Mouse (Mus musculus): ENCODE measurements at regions not wholly inside any gene's neighbourhood (a gene's known extent, or its start where the extent isn't known, plus 50 kb on each side); places are given as distances from the start of the nearest gene placed in this dataset.

DNA sequence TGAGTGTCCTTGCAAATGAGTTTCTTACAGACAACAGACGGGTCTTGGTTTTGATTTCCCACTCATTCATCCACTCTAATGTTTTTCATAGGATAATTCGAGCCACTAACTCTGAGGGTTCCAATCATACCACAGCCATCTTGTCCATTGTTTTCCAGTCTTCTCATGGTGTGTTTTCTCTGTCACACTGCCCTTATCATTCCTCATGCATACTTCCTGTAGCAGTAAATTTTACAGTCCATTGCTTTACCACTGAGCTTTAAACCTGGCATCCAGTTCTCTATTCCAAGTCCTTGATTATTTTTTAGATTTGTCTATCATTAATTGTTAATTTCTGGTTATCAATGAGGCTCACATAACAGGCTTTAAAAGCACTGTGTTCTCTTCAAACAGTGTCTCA lies 290.0 kb upstream of the Nrsn1 start:
- DNase-seq (ENCODE audit: low spot score) = no peak

DNA sequence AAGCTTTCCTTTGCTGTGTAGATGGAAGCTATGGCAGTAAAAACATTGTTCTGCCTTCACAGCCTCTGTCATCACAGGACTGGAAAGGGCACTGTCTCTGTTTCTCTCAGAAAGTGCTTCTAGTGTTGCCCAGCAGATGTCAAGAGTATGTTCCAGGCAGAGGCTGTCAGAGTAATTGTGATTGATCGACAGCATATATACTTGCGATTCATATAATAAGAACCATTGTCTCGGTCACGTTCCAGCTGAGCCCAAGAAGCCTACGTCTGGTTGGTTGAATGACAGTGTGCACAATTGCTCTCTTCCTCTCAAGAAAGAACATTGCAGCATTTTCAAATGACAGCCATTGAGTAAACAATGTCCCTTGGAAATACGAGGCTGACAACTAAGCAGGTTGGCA lies 284.7 kb upstream of the Nrsn1 start:
- no peak for DNase-seq (ENCODE audit: low spot score)

DNA sequence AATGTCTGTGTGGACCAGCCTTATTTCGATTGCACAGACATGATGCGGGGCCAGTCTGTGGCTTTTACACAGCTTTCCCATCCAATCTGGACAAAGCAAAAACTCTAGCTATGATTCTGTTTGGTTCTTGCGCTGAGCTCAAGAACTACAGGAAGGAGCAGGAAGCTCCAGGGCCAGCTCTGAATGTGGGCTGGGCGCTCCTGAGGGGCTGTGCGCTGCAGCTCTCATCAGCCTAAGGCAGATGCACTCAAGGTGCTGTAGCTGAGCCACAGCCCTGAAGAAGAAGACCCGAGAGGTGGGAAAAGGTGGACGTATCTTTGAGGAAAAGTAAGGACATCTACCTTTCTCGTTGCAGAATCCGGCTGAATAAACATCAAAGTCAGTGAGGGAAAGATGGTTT lies 278.2 kb upstream of the Nrsn1 start:
- no peak for DNase-seq (ENCODE audit: low spot score)

DNA sequence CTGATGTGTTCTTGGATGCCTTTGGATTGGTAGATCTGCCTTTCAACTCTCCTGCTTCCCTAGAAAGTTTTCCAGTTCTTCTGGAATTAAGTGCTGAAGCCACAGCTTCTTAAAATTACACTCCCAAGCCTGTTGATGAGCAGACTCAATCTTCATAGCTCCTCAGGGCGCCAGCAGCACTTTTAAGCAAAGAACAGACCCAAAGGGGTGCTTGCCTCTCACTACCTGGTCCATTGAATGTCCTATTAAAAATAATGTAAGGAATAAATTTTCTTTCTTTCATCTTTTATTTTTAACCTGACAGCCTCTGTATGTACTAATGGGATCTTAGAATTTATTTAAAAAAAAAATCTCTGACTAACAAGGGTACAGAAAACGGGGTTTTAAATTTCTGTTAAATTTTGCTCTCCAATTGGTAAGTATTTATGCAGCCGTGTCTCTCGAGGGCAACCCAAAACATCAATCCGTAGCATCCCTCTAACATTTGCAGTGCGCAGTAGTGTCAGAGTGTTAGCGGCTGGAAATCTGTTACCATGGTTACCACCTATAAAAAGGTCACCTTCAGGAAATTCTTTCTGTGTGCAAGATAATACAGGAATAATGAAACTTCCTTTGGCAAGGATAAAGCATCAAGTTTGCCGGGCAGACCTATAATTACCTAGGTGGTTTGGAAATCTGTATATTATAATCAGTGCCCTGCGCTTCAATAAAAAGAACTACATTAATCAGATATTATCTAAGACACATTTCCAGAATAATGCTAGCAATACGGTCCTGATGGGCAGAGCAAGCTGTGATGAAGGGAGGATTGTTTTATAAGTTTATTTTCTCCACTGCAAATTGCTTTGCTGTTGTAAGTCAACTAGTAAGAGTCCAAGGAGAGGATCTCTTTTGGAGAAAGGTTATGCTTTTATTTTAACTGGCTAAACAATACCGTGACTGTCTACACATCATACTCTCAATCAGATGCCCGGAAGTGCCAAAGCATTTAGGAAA lies 277.1 kb upstream of the Nrsn1 start:
- no peak for DNase-seq (ENCODE audit: low spot score)

DNA sequence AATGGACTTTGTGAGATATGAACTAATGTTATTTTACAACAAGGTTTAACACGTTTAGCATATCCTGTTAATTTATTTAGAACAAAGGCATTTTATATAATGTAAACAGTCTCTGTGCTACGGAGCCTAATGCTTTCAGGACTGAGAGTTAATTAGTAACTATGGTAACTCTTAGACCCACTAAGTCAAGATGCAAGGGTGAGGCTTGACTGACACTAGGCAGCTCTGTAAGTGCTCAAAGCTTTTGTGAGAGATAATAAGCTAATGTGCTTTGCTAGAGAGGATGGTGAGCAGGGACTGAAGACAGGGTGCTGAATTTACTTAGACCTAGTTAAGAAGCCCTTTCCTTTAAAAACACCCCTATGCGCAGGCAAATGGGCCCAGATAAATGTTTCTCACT lies 253.8 kb upstream of the Nrsn1 start:
- peak; percentile 21 for DNase-seq (ENCODE audit: low spot score)

DNA sequence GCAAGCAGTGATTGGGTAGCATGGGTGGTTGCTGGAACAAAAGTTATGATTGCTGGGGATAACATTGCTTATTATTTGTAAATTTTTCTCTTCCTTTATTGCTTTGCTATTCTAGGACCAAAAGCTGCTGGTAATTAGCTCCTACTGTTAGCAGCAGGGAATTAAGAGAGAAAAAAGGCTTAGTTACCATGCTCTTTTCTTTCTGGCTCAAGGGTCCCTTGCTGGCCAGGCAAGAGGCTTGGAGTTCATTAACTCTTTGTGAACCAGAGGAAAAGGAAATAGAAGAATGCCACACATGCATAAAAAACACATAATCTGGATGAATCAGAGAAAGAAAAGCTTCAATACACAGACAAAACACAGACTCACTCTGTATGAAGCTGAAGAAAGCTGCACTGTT lies 237.1 kb upstream of the Nrsn1 start:
- DNase-seq (ENCODE audit: low spot score) = no peak

DNA sequence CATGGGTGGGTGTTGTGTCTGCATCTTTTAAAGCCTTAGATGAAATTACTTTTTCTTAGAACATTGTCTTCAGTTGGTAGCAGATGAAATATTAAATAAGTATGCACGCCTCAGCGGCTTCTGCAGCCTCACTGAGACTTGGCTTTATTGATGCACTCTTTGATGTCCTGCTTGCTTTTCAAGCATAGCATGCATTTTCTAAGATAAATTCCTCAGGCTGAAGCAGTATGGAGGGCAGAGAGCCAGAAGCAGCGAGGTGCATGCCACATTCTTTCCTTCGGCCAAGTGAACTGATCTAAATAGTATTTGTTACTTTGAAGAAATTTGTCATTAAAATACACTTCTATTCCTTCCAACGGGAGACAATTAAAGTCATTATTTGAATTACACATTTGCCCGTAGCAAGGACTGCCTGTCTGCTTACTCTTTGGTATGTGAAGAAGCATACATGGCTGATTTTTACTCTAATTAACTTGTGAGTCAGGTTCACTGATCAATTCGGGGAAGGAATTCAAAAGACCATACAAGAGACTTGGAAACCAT lies 224.3 kb upstream of the Nrsn1 start:
- DNase-seq (ENCODE audit: low spot score) = no peak

DNA sequence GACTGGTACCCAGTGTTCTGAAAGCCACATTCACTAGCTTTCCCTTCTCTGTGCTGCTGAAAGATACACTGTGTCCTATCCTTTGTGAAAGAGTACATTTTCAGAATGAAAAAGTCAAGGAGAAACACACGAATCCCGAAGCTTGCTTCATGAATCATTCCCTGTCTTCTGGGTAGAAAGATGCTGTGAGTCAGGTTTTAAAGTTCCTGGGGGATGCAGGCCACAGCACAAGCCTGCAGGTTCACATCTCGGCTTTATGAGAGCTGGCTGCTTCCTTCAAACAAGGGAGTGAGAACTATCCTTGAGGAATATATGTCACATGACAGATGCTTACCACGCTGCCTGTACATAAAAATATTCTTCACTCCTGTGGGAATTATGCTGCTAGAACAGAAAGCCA lies 219.7 kb upstream of the Nrsn1 start:
- no peak for DNase-seq (ENCODE audit: low spot score)

DNA sequence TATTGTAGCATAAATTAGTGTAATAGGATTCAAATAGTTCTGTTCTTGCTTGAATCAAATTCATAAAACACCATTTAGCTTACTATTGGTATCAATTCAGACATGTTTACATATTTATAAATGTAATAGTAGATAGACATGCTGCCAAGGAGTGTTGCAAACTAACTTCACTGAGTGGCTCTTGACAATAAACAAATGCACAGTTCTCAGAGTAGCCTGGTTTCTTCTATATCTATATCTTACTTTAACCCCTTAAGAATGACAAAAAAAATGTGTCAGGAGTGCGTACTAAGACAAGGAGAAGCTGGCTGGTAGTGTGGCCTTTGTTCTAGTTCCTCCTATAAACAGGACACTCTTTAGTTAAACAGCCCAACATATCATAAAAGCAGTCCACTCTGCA lies 213.0 kb upstream of the Nrsn1 start:
- no peak for DNase-seq (ENCODE audit: low spot score)

DNA sequence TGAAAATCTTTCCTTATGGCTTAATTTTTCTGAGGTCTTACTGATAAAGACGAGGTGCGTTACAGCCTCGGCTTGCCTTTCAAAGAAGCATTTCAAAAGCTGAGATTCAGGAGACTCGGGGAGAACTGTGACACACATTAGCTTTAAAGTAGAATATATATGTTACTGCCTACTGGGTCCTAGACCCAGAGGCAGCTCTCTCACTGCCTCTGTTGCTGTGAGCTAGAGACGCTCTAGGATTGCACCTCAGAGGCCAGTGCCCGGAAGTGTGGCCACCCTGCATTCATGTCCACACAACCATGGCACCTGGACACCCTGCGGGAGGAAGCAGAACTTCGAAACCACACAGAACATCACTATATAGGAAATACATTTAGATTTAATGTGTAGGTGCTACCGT lies 181.6 kb upstream of the Nrsn1 start:
- DNase-seq (ENCODE audit: low spot score) = no peak

DNA sequence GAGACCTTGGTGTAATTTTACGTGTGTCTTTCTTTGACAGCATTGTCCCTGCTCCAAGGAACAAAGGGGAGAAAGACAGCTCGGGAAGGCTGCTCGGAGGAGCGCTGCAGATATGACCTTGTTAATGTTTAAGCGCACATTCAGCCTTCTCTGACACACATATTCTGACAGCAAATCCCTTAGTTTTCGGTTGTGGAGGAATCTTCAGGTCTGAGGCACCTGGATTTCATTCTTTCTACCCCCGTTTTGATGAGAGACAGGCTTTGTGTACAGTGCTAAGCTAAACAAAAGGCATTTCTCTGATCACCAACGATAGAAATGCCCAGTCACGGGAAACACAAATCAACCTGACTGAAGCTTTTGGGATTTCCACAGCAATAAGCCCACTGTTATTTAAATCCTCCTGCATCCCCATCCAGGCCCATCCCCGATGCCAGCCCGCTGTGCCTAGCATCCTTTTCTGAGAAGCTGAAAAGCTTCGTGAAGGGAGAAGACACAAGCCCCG lies 181.1 kb upstream of the Nrsn1 start:
- peak; percentile 7 for DNase-seq (ENCODE audit: low spot score)

DNA sequence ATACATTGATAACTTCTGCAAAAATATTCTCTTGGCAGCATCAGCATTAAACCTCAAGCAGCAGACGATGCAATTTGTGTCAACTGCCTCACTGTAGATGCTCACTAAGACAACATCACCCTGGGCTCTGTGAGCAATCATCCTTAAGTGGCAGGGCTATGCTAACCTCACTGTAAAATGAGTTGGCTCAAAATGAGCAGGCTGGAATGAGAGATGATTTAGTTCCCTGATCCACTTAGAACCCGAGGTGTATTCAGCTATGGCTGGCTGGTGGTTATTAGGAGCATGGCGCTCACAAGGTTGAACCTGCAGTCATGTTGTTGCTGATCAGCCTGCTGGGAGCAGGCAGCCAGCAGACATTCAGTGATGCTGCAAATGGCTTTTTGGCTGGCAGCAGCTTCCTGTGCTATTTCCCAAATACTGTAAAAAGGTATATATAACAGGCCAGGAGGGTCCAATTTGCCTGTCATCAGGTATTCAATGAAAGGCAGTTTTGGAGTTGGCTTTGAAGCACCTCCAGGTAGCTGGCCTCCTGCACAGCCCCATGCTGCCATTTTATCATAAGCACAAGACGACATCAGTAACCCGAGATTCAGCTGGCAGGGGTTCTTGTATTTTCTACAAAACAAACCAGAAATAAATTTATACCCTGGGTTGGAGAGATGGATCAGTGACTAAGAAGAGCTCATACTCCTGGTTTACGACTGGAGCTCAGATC lies 159.6 kb upstream of the Nrsn1 start:
- DNase-seq (ENCODE audit: low spot score) = peak; percentile 1

DNA sequence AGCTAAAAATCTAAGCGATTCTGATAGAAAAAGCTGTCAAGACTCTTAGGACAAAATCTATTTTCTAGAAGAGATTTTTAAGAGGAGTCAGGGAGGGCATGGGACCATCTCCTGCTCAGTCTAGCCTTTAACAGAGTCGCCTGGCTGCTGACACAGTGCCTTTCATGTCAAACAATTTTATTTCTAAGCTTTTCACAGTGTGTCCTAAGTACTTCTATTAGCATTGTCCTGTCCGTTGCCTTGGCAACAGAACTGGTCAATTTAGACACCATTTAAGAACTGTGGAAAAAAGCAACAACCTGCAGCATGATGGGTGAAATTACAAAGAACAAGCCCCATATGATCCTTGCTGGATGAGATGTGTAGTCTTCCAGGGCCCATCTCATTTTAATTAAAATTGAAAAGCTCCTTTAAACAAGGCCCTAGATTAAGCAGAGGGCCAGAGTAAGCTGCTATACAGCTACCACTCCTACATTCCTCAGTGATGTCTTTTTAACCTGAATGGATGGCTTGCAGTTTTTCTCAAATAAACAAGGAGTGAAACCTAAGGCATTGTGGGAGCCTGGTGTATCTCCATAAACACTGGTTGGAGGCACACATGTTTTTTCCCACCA lies 133.0 kb upstream of the Nrsn1 start:
- peak; percentile 74 for DNase-seq (ENCODE audit: low spot score)

DNA sequence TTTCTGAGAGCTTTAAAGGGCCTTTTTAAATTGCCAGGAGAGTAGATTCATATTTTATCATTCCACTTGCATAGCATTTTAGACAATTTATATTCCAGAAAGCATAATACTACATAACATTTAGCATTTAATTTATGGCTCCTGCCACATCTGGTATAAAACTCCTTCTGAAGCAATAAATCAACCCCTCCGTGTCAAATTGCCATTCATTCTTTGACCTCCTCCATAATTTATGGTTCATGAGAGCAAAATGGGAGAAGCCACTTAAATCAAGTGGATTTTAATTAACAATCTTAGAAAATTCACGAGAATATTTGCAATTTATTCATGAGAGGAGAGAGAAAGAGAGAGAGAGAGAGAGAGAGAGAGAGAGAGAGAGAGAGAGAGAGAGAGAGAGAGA lies 132.4 kb upstream of the Nrsn1 start:
- peak; percentile 19 for DNase-seq (ENCODE audit: low spot score)

DNA sequence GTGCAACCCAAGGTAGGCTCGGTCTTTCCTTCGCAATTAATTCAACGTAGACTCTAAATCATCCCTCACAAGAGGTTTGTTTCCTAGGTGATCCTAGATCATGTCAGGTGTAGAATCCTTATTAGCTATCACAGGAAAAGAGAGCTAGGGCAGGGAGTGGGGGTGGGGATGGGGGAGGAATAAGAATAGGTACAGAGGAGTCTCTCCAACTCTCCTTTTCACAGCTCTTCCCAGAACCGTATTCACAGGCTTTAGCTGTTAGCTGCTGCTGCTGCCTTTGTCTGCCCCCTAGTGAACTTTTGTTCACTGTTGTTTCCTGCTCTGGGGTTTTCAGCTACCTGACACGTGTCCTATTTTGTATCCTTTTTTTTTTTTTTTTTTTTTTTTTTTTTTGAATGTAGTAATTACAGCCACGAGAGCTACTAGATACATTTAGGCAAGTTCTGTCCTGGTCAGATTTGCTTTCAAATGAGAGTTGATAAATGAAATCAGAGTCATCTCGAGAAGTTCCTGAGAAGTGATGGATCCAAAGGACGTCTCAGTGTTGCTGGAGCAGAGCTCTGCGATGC lies 131.7 kb upstream of the Nrsn1 start:
- DNase-seq (ENCODE audit: low spot score) = peak; percentile 63

DNA sequence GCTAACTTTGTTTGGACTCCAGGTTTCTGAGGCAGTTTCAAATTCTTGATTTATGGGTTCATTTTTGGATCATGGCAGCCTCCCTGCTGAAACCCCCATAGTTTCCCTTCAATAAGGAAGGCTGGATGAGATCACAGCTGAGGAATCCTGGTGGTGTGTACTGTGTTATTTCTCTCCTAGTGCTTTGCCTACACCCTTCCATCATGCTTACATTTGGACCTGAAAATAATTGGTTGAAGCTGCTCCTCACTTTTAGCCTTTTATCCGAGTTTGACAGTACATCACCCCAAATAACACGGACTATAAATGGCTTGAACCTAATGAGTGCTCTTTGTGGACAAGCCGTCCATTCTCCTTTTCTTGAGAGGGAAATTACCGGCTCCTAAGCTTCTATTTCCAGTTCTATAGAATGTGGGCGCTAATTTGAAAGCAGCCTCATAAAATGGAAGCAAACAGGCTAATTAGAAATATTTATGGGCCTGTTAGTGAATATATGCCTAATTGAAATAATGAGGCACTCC lies 122.5 kb upstream of the Nrsn1 start:
- DNase-seq (ENCODE audit: low spot score) = no peak

DNA sequence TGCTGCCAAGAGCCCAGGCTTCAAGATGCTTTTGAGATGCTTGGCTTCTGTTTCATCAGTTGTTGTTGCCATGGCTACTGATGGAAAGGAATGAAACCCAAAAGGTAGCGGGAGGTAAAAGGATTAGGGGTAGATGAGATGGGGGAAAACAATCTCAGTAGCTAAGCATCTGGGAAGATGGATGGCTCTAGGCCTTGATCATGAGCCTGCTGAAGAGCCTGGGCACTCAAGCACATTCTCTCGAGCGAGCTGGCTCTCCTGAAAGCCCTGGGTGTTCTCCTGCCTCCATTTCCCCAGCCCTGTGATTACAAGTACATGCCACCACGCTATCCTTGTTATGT lies 92.3 kb upstream of the Nrsn1 start:
- no peak for DNase-seq (ENCODE audit: low spot score)

DNA sequence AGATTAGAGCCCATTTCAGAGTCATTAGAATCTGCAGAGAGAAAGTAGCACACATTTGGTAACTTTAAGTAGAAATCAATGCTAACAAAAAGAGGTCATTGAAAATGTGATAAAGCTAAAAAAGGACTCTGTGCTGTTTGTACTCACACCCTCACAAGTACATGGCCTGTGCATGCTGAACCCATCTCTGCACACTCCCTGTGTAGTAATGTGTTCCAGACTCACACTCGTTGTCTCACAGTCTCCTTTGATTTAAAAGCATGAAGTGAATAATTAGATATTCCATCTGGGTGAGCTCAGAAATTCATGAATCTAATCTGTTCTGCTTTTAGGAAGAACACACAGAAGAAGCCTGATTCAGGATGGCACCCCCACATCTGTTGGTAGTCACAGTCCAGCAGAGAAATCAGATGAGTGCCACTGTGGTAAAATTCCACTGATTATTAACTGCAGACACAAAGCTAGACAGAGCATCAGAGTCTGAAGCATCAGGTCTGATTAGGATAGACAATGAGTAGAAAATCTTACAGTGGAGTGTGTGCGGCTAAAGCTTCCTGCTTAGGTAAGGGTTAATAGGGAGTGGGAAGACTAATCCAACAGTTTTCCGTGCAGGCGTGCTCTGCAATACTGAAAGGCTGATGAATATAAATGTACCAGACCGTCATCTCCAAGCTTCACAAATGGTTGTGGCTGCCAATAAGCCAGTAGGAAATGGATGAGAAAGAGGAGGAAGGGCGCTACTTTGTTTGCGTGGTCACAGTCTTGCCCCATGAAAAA lies 91.7 kb upstream of the Nrsn1 start:
- DNase-seq (ENCODE audit: low spot score) = no peak

DNA sequence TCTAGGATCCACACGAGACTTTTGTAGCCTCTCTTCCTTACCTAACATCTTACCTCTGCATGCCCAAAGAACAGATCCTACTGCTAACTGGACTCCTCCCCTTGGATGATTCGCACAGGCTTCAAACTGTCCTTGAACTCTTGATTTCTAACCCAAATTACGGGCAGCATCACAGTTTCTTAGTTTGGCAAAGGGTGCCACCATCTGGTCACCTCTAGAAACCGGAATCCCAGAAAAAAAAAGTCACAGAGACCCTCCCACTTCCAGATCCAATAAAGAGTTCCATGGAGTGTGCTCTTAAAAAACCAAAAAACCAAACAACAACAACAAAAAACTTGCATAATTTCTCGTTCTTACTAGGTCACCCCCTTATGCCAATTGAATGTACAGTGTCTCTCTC lies 77.3 kb upstream of the Nrsn1 start:
- no peak for DNase-seq (ENCODE audit: low spot score)

DNA sequence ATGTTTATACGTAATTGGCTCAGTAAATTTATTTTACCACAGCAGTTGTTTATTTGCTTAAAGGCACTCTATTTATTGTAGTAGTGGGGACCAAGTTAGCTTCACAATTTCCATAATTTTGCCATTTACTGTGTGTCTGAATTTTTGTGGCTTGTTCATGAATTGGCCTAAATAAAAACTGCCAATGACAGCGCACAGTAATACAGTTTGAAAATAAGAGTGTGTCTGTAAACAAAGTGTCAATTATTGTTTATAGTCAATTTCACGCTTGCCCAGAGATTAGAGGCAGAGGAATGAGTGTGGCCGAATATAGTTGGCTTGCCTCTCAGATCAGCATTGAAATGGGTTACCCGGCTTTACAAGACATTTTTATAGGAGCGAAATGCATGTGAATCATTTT lies 73.0 kb upstream of the Nrsn1 start:
- no peak for DNase-seq (ENCODE audit: low spot score)

DNA sequence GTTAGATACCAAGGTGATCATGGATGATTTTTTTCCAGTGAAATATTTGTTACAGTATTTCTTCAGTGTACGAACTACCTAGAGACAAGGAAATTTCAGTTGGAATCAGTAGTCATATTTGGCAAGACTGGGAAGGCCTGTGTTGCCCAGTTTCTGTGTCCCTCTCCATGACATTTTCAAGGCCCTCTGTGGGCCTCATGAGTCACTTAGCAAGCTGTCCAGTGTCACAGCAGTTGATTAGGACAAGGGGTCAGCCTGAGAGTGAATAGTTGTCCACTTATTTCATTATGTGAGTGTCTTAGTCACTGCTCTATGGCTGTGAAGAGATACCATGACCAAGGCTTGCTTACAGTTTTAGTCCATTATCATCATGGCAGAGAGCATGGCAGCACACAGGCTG lies 71.5 kb upstream of the Nrsn1 start:
- DNase-seq (ENCODE audit: low spot score) = no peak
